Mouse (Mus musculus) testis, adult 10 weeks (tissue): ENCODE measurements around the gene Tmc5. TPM values are rescaled to one million over a fixed set of nuclear protein-coding genes. Genes with fewer than 3 reads are reported as not detected.

Source experiments
- polyA plus RNA-seq: library from polyadenylated mRNA; stranded (reverse); fragments of 350-450 nt; fragmentation: Illumina TruSeq; extraction: RNeasy Lipid Tissue Mini Kit (QIAGEN cat#74804); gene quantifications from one replicate; pipeline ENCODE4 v1.2.3, GENCODE M21; 2014; ENCODE audit warnings: low read depth, low replicate concordance

Gene Tmc5
- polyA plus RNA-seq = 56.5 TPM

DNA sequence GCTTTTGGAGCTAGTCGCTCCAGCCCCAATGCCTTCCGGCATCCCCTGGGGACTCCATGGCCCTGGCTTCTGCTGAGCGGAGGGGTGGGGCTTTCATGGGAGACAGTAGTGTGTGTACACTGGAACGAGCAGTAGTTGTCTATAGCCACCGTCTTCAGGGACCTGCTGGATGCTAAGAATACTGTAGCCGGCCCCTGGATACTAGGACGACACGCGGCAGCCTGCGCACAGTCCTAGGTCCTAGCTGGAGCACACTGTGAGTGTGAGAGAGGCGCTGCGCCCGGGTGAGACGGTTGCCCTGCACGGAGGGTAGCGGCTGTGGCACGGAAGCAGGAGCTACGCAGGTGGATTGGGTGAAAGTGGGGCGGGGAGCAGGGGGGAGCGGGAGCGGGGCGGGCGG, at the start of gene Tmc5:
Tmc5 (plus strand) TSS at position 97 of the 400 bp plus-strand sequence.

GRCm38 (mm10) chr7:118584257-118584907, 12.7 kb upstream of the Tmc5 start, which contains the start of gene Tmc7:
TSS of gene Tmc7 (minus strand) at chr7:118584736.

GRCm38 (mm10) chr7:118705101-118705961, 108.2 kb downstream of the Tmc5 start, which contains the start of gene Gde1:
TSS of gene Gde1 (minus strand) at chr7:118705778.

GRCm38 (mm10) chr7:118712228-118713173, 115.4 kb downstream of the Tmc5 start, which contains the start of gene Ccp110:
TSS of gene Ccp110 (plus strand) at chr7:118712552.

Other genes with a start within 250 kb of the Tmc5 start
- 1.4 TPM for gene Syt17, start 149.1 kb upstream of the Tmc5 start, polyA plus RNA-seq
- 1.4 TPM for gene Itpripl2, start 105.3 kb upstream of the Tmc5 start, polyA plus RNA-seq
- gene Coq7, start 63.9 kb upstream of the Tmc5 start, polyA plus RNA-seq = 4.6 TPM
- 88.9 TPM for gene Tmc7, start 12.6 kb upstream of the Tmc5 start, polyA plus RNA-seq
- 194 TPM for gene Gde1, start 108.5 kb downstream of the Tmc5 start, polyA plus RNA-seq
- gene Ccp110, start 115.3 kb downstream of the Tmc5 start, polyA plus RNA-seq = 239 TPM
- 9.2 TPM for gene Vps35l, start 142.9 kb downstream of the Tmc5 start, polyA plus RNA-seq